Mouse (Mus musculus): ENCODE measurements around the gene Slc22a15. TPM values are rescaled to one million over a fixed set of nuclear protein-coding genes. Genes with fewer than 3 reads are reported as not detected.

The Slc22a15 gene
- 4.0 and 5.3 TPM in 2 replicates for polyA plus RNA-seq (2014; fragmentation: Nextera tagmentation; extraction: Ambion mirVana)

DNA sequence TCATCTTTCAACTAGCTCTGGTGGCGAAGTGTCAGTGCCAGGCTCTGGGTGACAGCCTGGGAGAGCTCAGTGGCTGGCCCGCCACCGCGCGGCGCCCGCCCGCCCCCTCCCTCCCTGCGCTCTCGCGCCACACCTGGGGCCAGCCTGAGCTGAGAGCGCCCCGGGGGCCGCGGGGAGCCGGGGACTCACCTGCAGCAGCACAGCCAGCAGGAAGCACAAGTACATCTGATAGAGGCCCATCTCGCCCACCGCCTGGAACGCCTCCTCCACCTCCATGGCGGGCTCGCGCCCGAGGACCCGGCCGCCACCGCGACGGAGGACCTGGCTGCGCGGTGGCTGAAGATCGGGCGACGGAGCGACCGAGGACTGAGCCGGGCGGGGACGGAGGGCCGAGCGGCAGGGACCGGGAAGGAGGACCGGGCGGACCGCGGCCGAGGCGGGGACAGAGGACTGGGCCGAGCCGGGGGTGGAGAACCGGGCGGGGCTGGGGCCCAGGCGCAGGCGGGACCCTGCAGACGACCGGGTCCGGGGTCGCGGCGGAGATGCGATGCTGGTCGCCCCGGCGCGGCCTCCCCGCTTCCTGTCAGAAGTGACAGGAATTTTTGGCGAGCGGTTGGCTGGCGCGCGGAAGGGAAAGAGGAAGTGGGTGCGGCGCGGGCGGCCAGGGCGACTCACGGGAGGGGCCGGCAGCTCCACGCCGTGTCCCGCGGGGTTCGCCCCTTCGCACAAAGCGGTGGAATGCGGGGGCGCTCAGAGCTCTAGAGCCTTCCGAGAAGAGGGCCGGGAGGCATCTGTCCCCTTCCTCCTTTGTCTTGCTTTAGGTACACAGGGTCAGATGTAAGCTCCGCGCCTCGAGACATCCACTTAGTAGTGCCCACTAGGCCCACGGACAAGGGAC lies at the start of gene Slc22a15:
Slc22a15 (minus strand) TSS at position 611 of the 898 bp plus-strand sequence.
- WGBS: under 1% methylated on average over 84 of the region's 92 CpGs
- ATAC-seq (replicated peaks; ENCODE audit: insufficient number of reproducible peaks, low FRiP score, low TSS enrichment, low read depth) (peak; percentile 80), DNase-seq (ENCODE audit: low spot score) (peak; percentile 60)
- Histone ChIP-seq H3K36me3 (replicated peaks; ENCODE audit: control insufficient read depth, insufficient read depth, low read depth, low read length) (no peaks in the 10 kb centered on the region), H3K9me3 (replicated peaks; ENCODE audit: control insufficient read depth, low read length) (no peaks in the 10 kb centered on the region), H3K4me3 (ENCODE audit: low read depth, low read length) (peak within 1 kb of the TSS; percentile 81), H3K27me3 (ENCODE audit: control insufficient read depth, insufficient read depth, low read length) (no peaks in the 10 kb centered on the region), H3K9ac (replicated peaks; ENCODE audit: low read length) (peak within 1 kb of the TSS; percentile 90), H3K4me1 (ENCODE audit: control insufficient read depth, insufficient read depth, low read length) (no peaks in the 10 kb centered on the region), H3K4me2 (ENCODE audit: low read depth, low read length) (peak within 1 kb of the TSS; percentile 91), H3K27ac (replicated peaks; ENCODE audit: low read depth, low read length) (peak within 1 kb of the TSS; percentile 66)

DNA sequence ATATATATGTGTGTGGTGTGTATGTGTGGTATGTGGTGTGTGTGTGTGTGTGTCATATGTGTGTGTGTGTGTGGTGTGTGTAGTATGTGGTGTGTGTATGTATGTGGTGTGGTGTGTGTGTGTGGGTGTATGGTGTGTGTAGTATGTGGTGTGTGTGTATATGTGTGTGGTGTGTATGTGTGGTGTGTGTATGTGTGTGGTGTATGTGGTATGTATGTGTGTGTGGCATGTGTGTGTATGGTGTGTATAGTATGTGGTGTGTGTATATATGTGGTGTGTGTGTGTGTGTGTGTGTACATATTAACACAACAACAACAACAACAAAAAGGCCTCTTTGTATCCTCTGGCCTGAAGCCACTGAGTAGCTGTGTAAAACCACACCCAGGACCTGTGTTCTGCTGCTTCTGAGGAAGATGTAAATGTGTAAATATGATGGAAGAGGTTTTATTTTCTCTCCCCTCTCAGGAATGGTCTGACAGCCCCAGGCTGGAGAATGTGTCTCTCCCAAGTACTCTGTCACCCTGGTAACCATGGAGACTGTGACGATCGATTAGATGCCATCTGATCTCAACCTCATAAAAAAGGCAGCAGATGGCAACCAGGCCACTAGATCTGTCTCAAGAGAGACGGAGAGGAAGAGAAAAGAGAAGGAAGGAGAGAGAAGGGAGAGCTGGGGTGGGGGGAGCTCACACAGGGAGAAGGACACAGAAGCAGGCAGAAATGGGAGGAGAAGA lies 42.7 kb upstream of the Slc22a15 start:
- H3K9me3 ChIP-seq (replicated peaks; ENCODE audit: control insufficient read depth, low read length): no peaks in the 10 kb centered on the region
- no peaks in the 10 kb centered on the region for H3K27me3 ChIP-seq (ENCODE audit: control insufficient read depth, insufficient read depth, low read length)
- ATAC-seq (replicated peaks; ENCODE audit: insufficient number of reproducible peaks, low FRiP score, low TSS enrichment, low read depth) (peak; percentile 67), DNase-seq (ENCODE audit: low spot score) (no peak)
- 23% methylated on average over 3 of the region's 3 CpGs for WGBS
- no peaks in the 10 kb centered on the region for H3K4me1 ChIP-seq (ENCODE audit: control insufficient read depth, insufficient read depth, low read length)
- no peak overlapping the region for H3K9ac ChIP-seq (replicated peaks; ENCODE audit: low read length)
- H3K4me2 ChIP-seq (ENCODE audit: low read depth, low read length): no peak overlapping the region
- no peak overlapping the region for H3K4me3 ChIP-seq (ENCODE audit: low read depth, low read length)
- no peaks in the 10 kb centered on the region for H3K36me3 ChIP-seq (replicated peaks; ENCODE audit: control insufficient read depth, insufficient read depth, low read depth, low read length)
- no peak overlapping the region for H3K27ac ChIP-seq (replicated peaks; ENCODE audit: low read depth, low read length)

DNA sequence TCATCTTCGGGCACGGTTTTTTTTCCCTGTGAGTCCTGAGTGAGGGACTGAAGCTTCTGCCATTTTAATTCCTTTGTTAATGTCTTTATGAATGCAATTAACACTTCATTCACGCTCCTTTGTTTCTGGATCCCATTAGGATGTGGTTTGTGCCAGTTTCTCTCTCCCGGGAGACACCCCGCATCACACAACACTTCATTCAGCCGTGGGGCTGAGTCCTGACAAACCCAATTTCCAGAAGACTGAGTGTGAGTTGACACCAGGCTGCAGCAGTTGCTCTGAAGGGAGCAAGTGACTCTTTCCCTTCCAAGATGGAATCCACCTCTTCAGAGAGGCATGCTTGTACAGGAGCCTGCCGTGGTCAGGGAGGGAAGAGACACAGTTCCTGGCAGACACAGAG lies 40.1 kb upstream of the Slc22a15 start:
- 56% methylated on average over 7 of the region's 7 CpGs for WGBS
- no peaks in the 10 kb centered on the region for H3K9me3 ChIP-seq (replicated peaks; ENCODE audit: control insufficient read depth, low read length)
- no peaks in the 10 kb centered on the region for H3K27me3 ChIP-seq (ENCODE audit: control insufficient read depth, insufficient read depth, low read length)
- DNase-seq (ENCODE audit: low spot score): no peak
- no peak overlapping the region for H3K4me2 ChIP-seq (ENCODE audit: low read depth, low read length)
- H3K36me3 ChIP-seq (replicated peaks; ENCODE audit: control insufficient read depth, insufficient read depth, low read depth, low read length): no peaks in the 10 kb centered on the region
- no peak overlapping the region for H3K27ac ChIP-seq (replicated peaks; ENCODE audit: low read depth, low read length)
- no peaks in the 10 kb centered on the region for H3K4me1 ChIP-seq (ENCODE audit: control insufficient read depth, insufficient read depth, low read length)
- H3K9ac ChIP-seq (replicated peaks; ENCODE audit: low read length): no peak overlapping the region
- ATAC-seq (replicated peaks; ENCODE audit: insufficient number of reproducible peaks, low FRiP score, low TSS enrichment, low read depth): no peak
- H3K4me3 ChIP-seq (ENCODE audit: low read depth, low read length): no peak overlapping the region

DNA sequence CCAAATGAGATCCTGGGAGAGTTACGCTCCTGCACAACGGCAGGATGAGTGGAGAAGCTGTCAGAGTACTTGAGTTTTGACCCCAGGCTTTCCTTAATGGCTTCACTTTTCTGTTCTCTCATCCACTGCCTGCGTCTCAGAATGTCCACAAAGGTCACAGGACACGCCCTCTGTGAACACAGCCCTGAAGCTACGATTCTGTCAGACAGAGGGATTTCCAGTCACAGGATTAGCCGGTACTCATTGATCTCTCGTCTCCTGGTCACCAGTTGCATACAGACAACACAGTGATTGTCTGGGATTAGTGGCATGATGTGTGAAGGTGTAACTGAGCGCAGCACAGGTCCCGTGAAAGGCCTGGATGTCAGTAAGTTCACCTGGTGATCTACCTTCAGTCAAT lies 39.2 kb upstream of the Slc22a15 start:
- H3K4me2 ChIP-seq (ENCODE audit: low read depth, low read length): no peak overlapping the region
- H3K27me3 ChIP-seq (ENCODE audit: control insufficient read depth, insufficient read depth, low read length): no peaks in the 10 kb centered on the region
- no peak for ATAC-seq (replicated peaks; ENCODE audit: insufficient number of reproducible peaks, low FRiP score, low TSS enrichment, low read depth)
- no peak overlapping the region for H3K4me3 ChIP-seq (ENCODE audit: low read depth, low read length)
- H3K9ac ChIP-seq (replicated peaks; ENCODE audit: low read length): no peak overlapping the region
- no peak overlapping the region for H3K27ac ChIP-seq (replicated peaks; ENCODE audit: low read depth, low read length)
- no peaks in the 10 kb centered on the region for H3K36me3 ChIP-seq (replicated peaks; ENCODE audit: control insufficient read depth, insufficient read depth, low read depth, low read length)
- no peaks in the 10 kb centered on the region for H3K9me3 ChIP-seq (replicated peaks; ENCODE audit: control insufficient read depth, low read length)
- no peaks in the 10 kb centered on the region for H3K4me1 ChIP-seq (ENCODE audit: control insufficient read depth, insufficient read depth, low read length)
- DNase-seq (ENCODE audit: low spot score): no peak
- 17% methylated on average over 9 of the region's 9 CpGs for WGBS

DNA sequence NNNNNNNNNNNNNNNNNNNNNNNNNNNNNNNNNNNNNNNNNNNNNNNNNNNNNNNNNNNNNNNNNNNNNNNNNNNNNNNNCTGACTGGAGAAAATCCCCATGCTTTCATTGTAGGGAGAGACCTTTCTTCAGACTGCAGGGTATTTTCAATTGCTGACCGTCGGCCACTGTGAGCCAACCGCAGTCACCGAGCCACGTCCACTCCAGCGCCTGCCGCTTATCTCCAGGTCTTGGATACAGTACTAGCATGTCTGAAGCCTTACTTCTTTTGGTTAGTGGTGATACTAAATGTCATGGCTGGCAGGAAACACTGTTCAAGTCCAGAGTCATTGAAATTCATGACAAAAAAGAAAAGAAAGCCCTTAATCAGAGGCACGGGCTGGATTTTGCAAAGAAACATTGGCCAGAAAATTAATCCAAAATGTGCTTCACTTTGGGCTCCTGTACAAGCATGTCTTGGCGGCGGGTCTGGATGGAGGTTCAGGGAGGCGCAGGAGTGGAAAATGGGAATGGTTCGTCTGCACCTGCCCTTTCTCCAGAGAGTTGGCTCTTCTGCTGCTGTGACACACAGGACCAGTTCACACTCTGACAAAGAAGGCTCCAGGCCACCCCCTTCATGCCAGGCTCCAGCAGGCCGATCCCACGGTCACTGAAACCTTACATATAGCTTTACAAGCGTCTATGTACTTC lies 37.0 kb upstream of the Slc22a15 start:
- Histone ChIP-seq H3K4me3 (ENCODE audit: low read depth, low read length) (no peak overlapping the region), H3K36me3 (replicated peaks; ENCODE audit: control insufficient read depth, insufficient read depth, low read depth, low read length) (no peaks in the 10 kb centered on the region), H3K9ac (replicated peaks; ENCODE audit: low read length) (no peak overlapping the region), H3K27ac (replicated peaks; ENCODE audit: low read depth, low read length) (no peak overlapping the region), H3K27me3 (ENCODE audit: control insufficient read depth, insufficient read depth, low read length) (no peaks in the 10 kb centered on the region), H3K4me2 (ENCODE audit: low read depth, low read length) (no peak overlapping the region), H3K9me3 (replicated peaks; ENCODE audit: control insufficient read depth, low read length) (no peaks in the 10 kb centered on the region), H3K4me1 (ENCODE audit: control insufficient read depth, insufficient read depth, low read length) (no peaks in the 10 kb centered on the region)
- no peak for ATAC-seq (replicated peaks; ENCODE audit: insufficient number of reproducible peaks, low FRiP score, low TSS enrichment, low read depth)
- 90% methylated on average over 15 of the region's 15 CpGs for WGBS
- DNase-seq (ENCODE audit: low spot score): no peak

DNA sequence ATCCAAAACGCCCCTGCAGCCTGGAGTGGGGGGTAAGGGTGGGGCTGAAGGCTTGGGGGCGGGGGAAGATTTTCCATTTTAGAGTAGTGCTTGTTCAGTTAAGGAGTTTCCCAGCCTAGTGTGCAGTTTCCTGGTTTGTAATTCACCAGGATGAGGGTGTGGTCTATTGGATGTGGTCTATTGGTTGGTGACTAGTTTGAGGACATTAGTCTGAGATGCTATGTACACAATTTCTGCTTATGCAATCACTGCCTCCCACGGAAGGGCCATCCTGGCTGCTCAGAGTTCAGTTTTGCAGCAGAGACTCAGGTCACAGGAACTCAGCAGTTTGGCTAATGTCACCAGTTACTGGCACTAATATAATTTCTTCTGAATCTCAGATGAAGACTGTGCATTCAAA lies 33.8 kb upstream of the Slc22a15 start:
- no peak for DNase-seq (ENCODE audit: low spot score)
- H3K4me3 ChIP-seq (ENCODE audit: low read depth, low read length): no peak overlapping the region
- H3K9me3 ChIP-seq (replicated peaks; ENCODE audit: control insufficient read depth, low read length): no peaks in the 10 kb centered on the region
- no peaks in the 10 kb centered on the region for H3K36me3 ChIP-seq (replicated peaks; ENCODE audit: control insufficient read depth, insufficient read depth, low read depth, low read length)
- no peaks in the 10 kb centered on the region for H3K4me1 ChIP-seq (ENCODE audit: control insufficient read depth, insufficient read depth, low read length)
- H3K27ac ChIP-seq (replicated peaks; ENCODE audit: low read depth, low read length): no peak overlapping the region
- no peak overlapping the region for H3K4me2 ChIP-seq (ENCODE audit: low read depth, low read length)
- WGBS: 68% methylated on average over 3 of the region's 3 CpGs
- no peaks in the 10 kb centered on the region for H3K27me3 ChIP-seq (ENCODE audit: control insufficient read depth, insufficient read depth, low read length)
- ATAC-seq (replicated peaks; ENCODE audit: insufficient number of reproducible peaks, low FRiP score, low TSS enrichment, low read depth): no peak
- no peak overlapping the region for H3K9ac ChIP-seq (replicated peaks; ENCODE audit: low read length)

DNA sequence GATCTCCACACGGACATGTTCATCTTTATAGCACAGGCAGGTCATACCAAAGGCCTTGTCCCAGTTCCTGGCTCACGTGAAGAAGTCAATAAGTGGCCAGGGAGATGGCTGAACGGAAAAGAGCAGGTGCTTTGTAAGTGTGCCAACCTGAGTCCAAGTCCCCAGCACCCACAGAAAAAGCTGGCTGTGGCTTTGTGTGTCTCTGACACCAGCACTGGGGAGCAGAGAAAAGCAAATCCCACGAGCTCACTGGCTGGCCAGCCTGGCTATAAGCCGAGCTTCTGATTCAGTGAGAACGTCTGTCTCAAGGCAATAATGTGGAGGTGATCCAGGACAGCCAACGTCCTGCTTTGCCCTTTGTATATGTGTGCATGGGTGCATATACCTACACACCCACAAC lies 29.3 kb upstream of the Slc22a15 start:
- H3K4me2 ChIP-seq (ENCODE audit: low read depth, low read length): no peak overlapping the region
- no peak overlapping the region for H3K9ac ChIP-seq (replicated peaks; ENCODE audit: low read length)
- H3K4me1 ChIP-seq (ENCODE audit: control insufficient read depth, insufficient read depth, low read length): no peaks in the 10 kb centered on the region
- no peak for DNase-seq (ENCODE audit: low spot score)
- H3K4me3 ChIP-seq (ENCODE audit: low read depth, low read length): no peak overlapping the region
- H3K9me3 ChIP-seq (replicated peaks; ENCODE audit: control insufficient read depth, low read length): no peaks in the 10 kb centered on the region
- 79% methylated on average over 7 of the region's 7 CpGs for WGBS
- H3K27ac ChIP-seq (replicated peaks; ENCODE audit: low read depth, low read length): no peak overlapping the region
- no peaks in the 10 kb centered on the region for H3K36me3 ChIP-seq (replicated peaks; ENCODE audit: control insufficient read depth, insufficient read depth, low read depth, low read length)
- H3K27me3 ChIP-seq (ENCODE audit: control insufficient read depth, insufficient read depth, low read length): no peaks in the 10 kb centered on the region; the same call in 1 of the 2 replicates
- no peak for ATAC-seq (replicated peaks; ENCODE audit: insufficient number of reproducible peaks, low FRiP score, low TSS enrichment, low read depth)
